Mouse (Mus musculus) forebrain, postnatal 0 days (tissue): ENCODE results near the gene Cib2. TPM values are rescaled to one million over a fixed set of nuclear protein-coding genes. Genes with fewer than 3 reads are reported as not detected.

Experiments
- ATAC-seq: fragments of 200-750 bp; cut with Nextera tagmentation; 2 replicates; pipeline ENCODE4 v1.8.0; 2017; ENCODE audit warnings: mild to moderate bottlenecking, moderate library complexity
- DNase-seq: peaks from one replicate; pipeline ENCODE4 v3.0.0-alpha.2; 2015
- H3K27ac ChIP-seq: fragments of 300-500 bp; sonication (generic); 2 replicates; pipeline ENCODE4 v1.5.1; 2014; ENCODE audit warnings: low read depth, mild to moderate bottlenecking, antibody characterized with exemption, low read length, moderate library complexity, mixed read lengths
- H3K27me3 ChIP-seq: fragments of 300-500 bp; sonication (generic); 2 replicates; pipeline ENCODE4 v1.6.1; 2014; ENCODE audit warnings: mild to moderate bottlenecking, low read length, mixed read lengths; ENCODE audit not compliant: insufficient read depth
- H3K36me3 ChIP-seq: fragments of 300-500 bp; sonication (generic); 2 replicates; pipeline ENCODE4 v1.6.1; 2014; ENCODE audit warnings: mild to moderate bottlenecking, moderate library complexity; ENCODE audit not compliant: insufficient read depth
- H3K4me1 ChIP-seq: fragments of 300-500 bp; sonication (generic); 2 replicates; pipeline ENCODE4 v1.6.1; 2014; ENCODE audit warnings: antibody characterized with exemption; ENCODE audit not compliant: insufficient read depth
- H3K4me2 ChIP-seq: fragments of 300-500 bp; sonication (generic); 2 replicates; pipeline ENCODE4 v1.6.1; 2014; ENCODE audit warnings: low read depth, mild to moderate bottlenecking, moderate library complexity
- H3K4me3 ChIP-seq: fragments of 300-500 bp; sonication (generic); 2 replicates; pipeline ENCODE4 v1.5.1; 2014; ENCODE audit warnings: low read depth, low read length, mixed read lengths
- H3K9ac ChIP-seq: fragments of 300-500 bp; sonication (generic); 2 replicates; pipeline ENCODE4 v1.6.1; 2014; ENCODE audit warnings: mild to moderate bottlenecking
- H3K9me3 ChIP-seq: fragments of 300-500 bp; sonication (generic); 2 replicates; pipeline ENCODE4 v1.6.1; 2016; ENCODE audit warnings: low read length
- CTCF ChIP-seq: sonication (generic); IDR thresholded peaks from 2 replicates; pipeline ENCODE4 v1.5.1; 2016; ENCODE audit warnings: antibody characterized with exemption, control low read depth, low read depth
- WGBS: fragments of 180-500 bp; shearing (Covaris S2); extraction: QIAGEN DNeasy Blood & Tissue Kit; methylation state at CpG from one replicate; pipeline ENCODE4 v1.1.7; 2014; 5-methylcytosine and 5-hydroxymethylcytosine counted together
- polyA plus RNA-seq: library from polyadenylated mRNA; unstranded; fragments of >200 nt; fragmentation: Nextera tagmentation; extraction: Ambion mirVana; gene quantifications from 2 replicates; pipeline ENCODE4 v1.2.1, GENCODE M21; 2015
- total RNA-seq: library from RNA; depleted of rRNA; stranded (reverse); fragments of >200 nt; gene quantifications from 2 replicates; pipeline ENCODE4 v1.2.3, GENCODE M21; 2014; rRNA removed

The Cib2 gene
- total and polyA plus RNA-seq, 2 experiments from 2014 or later, result 56.7 to 66.5 TPM

GRCm38 (mm10) chr9:54499791-54500190 lies 60.2 kb downstream of the Cib2 start:
- H3K4me1 ChIP-seq, result peaks cover 14% of the 10 kb centered on the region
- H3K4me2 ChIP-seq, result peak overlapping the region; percentile 76
- H3K4me3 ChIP-seq, result peak overlapping the region; percentile 90; the same call in 1 of the 2 replicates
- no peak for TF ChIP-seq CTCF
- H3K27me3 ChIP-seq, result no peaks in the 10 kb centered on the region
- no peak for ATAC-seq
- DNase-seq, result no peak
- no peaks in the 10 kb centered on the region for H3K9me3 ChIP-seq
- H3K9ac ChIP-seq, result peak overlapping the region; percentile 92; the same call in 1 of the 2 replicates
- H3K27ac ChIP-seq, result no peak overlapping the region
- WGBS, result 75% methylated on average over 3 of the region's 3 CpGs
- H3K36me3 ChIP-seq, result no peaks in the 10 kb centered on the region

- Histone ChIP-seq H3K36me3 (no peaks in the 10 kb centered on the region), H3K27ac (no peak overlapping the region), H3K4me2 (peak overlapping the region; percentile 76), H3K4me3 (peak overlapping the region; percentile 90; the same call in 1 of the 2 replicates), H3K9ac (no peak overlapping the region), H3K9me3 (no peaks in the 10 kb centered on the region), H3K27me3 (no peaks in the 10 kb centered on the region), H3K4me1 (peaks cover 14% of the 10 kb centered on the region)
- DNase-seq (no peak), ATAC-seq (no peak)
- TF ChIP-seq CTCF, result 0 out of 2 replicates have a peak, but pooled peaks have one; percentile 16
- 75% methylated on average over 6 of the region's 6 CpGs for WGBS
Measured at GRCm38 (mm10) chr9:54499291-54499690, 60.7 kb downstream of the Cib2 start.

Other genes with a start within 250 kb of the Cib2 start
- 108 and 129 TPM in 2 replicates for gene Dmxl2, start 58.6 kb downstream of the Cib2 start, total RNA-seq
- gene Dmxl2, start 58.6 kb downstream of the Cib2 start, polyA plus RNA-seq, result 23.6 and 39.7 TPM in 2 replicates
- gene Sh2d7, start 21.2 kb downstream of the Cib2 start, total RNA-seq, result not detected in 2 replicates
- 0.05 TPM in 1 of 2 replicates, not detected in the other for gene Sh2d7, start 21.2 kb downstream of the Cib2 start, polyA plus RNA-seq
- gene Idh3a, start 26.1 kb upstream of the Cib2 start, total RNA-seq, result 94.6 and 100 TPM in 2 replicates
- gene Idh3a, start 26.1 kb upstream of the Cib2 start, polyA plus RNA-seq, result 171 and 183 TPM in 2 replicates
- gene Acsbg1, start 101.7 kb upstream of the Cib2 start, total RNA-seq, result 45.4 and 52.2 TPM in 2 replicates
- gene Acsbg1, start 101.7 kb upstream of the Cib2 start, polyA plus RNA-seq, result 32.8 and 38.9 TPM in 2 replicates
- gene Dnaja4, start 138.7 kb upstream of the Cib2 start, total RNA-seq, result 5.8 and 8.9 TPM in 2 replicates
- 5.9 and 7.2 TPM in 2 replicates for gene Dnaja4, start 138.7 kb upstream of the Cib2 start, polyA plus RNA-seq
- 69.0 and 72.6 TPM in 2 replicates for gene Wdr61, start 174.3 kb upstream of the Cib2 start, total RNA-seq
- gene Wdr61, start 174.3 kb upstream of the Cib2 start, polyA plus RNA-seq, result 93.2 and 109 TPM in 2 replicates
- 28.4 and 74.1 TPM in 2 replicates for gene Crabp1, start 204.5 kb upstream of the Cib2 start, total RNA-seq
- gene Crabp1, start 204.5 kb upstream of the Cib2 start, polyA plus RNA-seq, result 106 and 110 TPM in 2 replicates